Comparison of ENCODE assay signal across 9 mouse cellular contexts in the genomic region with DNA sequence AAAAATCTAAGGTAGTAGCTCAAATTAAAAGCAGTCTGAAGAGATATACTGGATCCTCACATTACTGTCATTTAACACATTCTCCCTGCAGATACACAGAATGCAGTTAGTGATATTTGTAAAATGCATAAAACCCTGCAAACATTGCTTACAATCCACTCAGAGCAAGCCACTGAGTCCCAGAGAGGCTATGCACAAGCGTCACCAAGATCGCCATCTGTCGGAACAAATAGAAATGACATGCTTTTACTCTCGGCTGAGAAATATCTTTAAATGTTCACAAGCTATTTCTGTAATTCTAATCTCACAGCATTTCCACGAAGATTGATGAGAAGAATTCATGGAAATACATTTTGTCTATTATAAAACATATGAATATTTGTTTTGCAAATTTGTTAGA.
DNase-seq lines count a peak whose midpoint lies in the region; ATAC-seq and TF ChIP-seq lines count a peak whose summit lies in the region.
"Had no signal": no experiment of that assay in that cellular context is flagged by ENCODE, and none has a peak within 500 bp of the region (broad histone marks: within the 10 kb centered on the region; RNA-seq: fewer than 3 reads in every experiment).

No protein-coding gene starts in this region.

- no peak overlapping the region for H3K27ac ChIP-seq in stomach, postnatal 0 days (replicated peaks)

- TF ChIP-seq EP300 in stomach, postnatal 0 days (optimal IDR thresholded peaks at IDR 0.05) = no peak

- H3K9ac ChIP-seq in stomach, postnatal 0 days (ENCODE audit: low read length) = no peak overlapping the region

- DNase-seq in adrenal gland, postnatal 10 days = peak; percentile 8
- DNase-seq in adrenal gland, postnatal 36 days = no peak
- peak; percentile 16 for DNase-seq in layer of hippocampus, adult 11-12 months (ENCODE audit: low spot score)
- DNase-seq in layer of hippocampus, postnatal 36 days = no peak
- peak; percentile 3 for DNase-seq in right cerebral cortex, postnatal 4 days
- no peak for DNase-seq in right cerebral cortex, postnatal 25 days
- DNase-seq in stomach, postnatal 0 days (ENCODE audit: low spot score) = no peak
- DNase-seq in urinary bladder, adult 2 months (ENCODE audit: low spot score) = no peak

- no peak for ATAC-seq in stomach, postnatal 0 days (ENCODE audit: low FRiP score, low TSS enrichment)

- H3K4me3 ChIP-seq in stomach, postnatal 0 days (ENCODE audit: low read depth, low read length) = no peak overlapping the region
- H3K4me3 ChIP-seq: megakaryocyte, embryonic 14.5 days had no signal

- WGBS in stomach, postnatal 0 days = 28% methylated on average over 5 of the region's 5 CpGs

- H3K27me3 ChIP-seq in stomach, postnatal 0 days (ENCODE audit: control insufficient read depth, insufficient read depth, low read length) = no peaks in the 10 kb centered on the region
- H3K27me3 ChIP-seq: megakaryocyte, embryonic 14.5 days had no signal

- H3K4me1 ChIP-seq in stomach, postnatal 0 days (replicated peaks; ENCODE audit: control insufficient read depth, insufficient read depth) = no peaks in the 10 kb centered on the region
- H3K4me1 ChIP-seq: megakaryocyte, embryonic 14.5 days had no signal

- H3K36me3 ChIP-seq in stomach, postnatal 0 days (ENCODE audit: control insufficient read depth, insufficient read depth, low read length) = no peaks in the 10 kb centered on the region

- H3K4me2 ChIP-seq in stomach, postnatal 0 days (replicated peaks; ENCODE audit: low read depth) = no peak overlapping the region

- TF ChIP-seq CTCF in stomach, postnatal 0 days (IDR thresholded peaks at IDR 0.05; ENCODE audit: low read depth) = peak; percentile 59

- H3K9me3 ChIP-seq in stomach, postnatal 0 days (ENCODE audit: control insufficient read depth, low read length) = no peaks in the 10 kb centered on the region
- H3K9me3 ChIP-seq: megakaryocyte, embryonic 14.5 days had no signal

Comparison
In these comparisons a context has a peak if more than half of its experiments do, and no peak if none do; other contexts are left out.
1. DNase-seq: peak in adrenal gland, postnatal 10 days (single experiment), layer of hippocampus, adult 11-12 months (single experiment) and right cerebral cortex, postnatal 4 days (single experiment); none in adrenal gland, postnatal 36 days (0 of 2), layer of hippocampus, postnatal 36 days (0 of 2), right cerebral cortex, postnatal 25 days (single experiment), stomach, postnatal 0 days (single experiment) and urinary bladder, adult 2 months (single experiment).